Mouse (Mus musculus): ENCODE measurements around the gene Nop2. TPM values are rescaled to one million over a fixed set of nuclear protein-coding genes. Genes with fewer than 3 reads are reported as not detected.
A peak's percentile ranks its signal among the peaks of the same experiment; 100 is the strongest.

Gene Nop2
- polyA plus RNA-seq, 1 experiment from 2014 or later: 101 TPM

DNA sequence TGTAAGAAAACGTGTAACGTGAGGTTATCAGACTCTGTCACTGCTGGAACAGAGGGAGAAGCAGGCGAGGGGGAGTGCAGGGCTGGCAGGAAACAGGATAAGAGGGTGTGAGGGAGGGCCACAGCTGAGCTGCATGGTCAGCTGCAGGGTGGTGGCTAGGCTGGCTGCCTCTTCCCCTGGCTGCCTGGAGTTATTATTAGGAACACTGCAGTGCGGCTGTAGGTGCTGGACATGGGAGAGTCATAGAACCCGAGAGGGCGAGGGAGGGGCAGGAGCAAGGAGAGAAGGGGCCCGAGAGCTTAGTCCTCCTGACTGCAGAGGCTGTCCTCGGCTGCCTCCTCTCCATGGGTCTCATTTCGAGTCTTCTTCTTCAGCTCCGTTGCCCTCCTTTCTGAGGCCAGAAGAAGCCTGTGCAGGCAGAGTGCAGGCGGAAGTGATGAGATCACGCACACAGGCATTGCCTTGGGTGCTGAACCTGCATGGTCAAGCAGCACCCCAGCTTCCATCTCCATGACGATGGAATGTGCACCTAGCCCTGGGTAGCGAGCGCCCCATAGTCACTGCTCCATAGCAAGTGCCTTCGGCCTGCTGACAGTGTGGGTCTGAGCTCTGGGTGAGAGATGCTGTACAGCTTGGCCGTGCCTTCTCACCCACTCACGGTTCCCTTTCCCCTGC is 16.7 kb downstream of the Nop2 start:
- no peak for DNase-seq (ENCODE audit: extremely low spot score, low spot score)
- H3K4me1 ChIP-seq: peaks cover 58% of the 10 kb centered on the region
- 77% methylated on average over 18 of the region's 18 CpGs for WGBS
- peak overlapping the region; percentile 32 for H3K27ac ChIP-seq
- 0 out of 2 replicates have a peak overlapping the region, but pooled peaks have one; percentile 0 for H3K4me3 ChIP-seq
- peaks cover 73% of the 10 kb centered on the region for H3K36me3 ChIP-seq (replicated peaks)
- H3K27me3 ChIP-seq (ENCODE audit: poor library complexity, severe bottlenecking): no peaks in the 10 kb centered on the region
- H3K9me3 ChIP-seq: no peaks in the 10 kb centered on the region

DNA sequence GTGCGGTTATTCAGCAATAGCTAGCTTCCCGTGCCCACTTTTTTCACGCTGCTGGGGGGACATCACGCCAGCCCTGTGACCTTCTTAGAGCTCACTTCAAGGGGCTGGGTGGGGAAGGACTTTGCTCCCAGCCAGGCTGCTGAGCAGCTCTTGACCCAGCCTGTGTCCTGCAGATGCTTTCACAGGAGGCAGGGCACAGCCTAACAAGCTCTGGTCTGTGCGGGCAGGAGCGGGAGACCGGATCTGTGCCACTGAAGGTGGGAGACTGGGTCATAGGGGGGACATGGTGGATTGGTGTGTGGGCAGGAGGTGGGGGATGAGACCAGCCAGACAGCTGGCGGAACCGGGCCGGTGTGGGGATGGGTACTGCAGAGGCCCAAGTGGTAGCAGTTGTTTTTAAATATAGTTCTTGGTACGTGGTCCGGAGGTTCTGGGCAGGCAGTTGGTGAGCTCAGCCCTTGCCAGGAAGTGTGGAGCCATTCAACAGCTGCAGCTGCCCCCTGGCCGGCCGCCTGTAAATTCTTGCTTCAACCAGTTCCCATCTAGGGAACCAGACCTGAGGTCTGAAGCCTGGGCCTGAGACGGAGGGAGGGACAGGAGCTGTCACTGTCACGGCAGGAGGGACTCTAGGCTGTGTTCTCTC is 17.3 kb downstream of the Nop2 start:
- DNase-seq (ENCODE audit: extremely low spot score, low spot score): no peak
- Histone ChIP-seq H3K27ac (peak overlapping the region; percentile 32), H3K4me1 (peaks cover 55% of the 10 kb centered on the region), H3K4me3 (0 out of 2 replicates have a peak overlapping the region, but pooled peaks have one; percentile 6), H3K27me3 (ENCODE audit: poor library complexity, severe bottlenecking) (no peaks in the 10 kb centered on the region), H3K9me3 (no peaks in the 10 kb centered on the region), H3K36me3 (replicated peaks) (peaks cover 73% of the 10 kb centered on the region)
- WGBS: 86% methylated on average over 16 of the region's 16 CpGs

DNA sequence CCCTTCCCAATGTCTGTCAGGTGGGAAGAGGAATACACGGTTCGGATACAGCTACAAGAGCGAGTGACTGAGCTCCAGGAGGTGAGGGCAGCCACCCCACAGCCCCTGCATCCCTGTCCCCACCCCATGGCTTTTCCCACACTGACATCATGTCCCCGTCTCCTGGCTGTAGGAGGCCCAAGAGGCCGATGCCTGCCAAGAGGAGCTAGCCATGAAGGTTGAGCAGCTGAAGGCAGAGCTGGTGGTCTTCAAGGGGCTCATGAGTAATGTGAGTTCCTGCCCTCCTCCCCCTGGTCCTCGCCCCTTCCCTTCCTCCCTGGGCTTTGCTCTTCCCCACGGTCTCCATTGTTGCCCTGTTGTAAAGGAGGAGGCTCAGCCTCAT is 17.9 kb downstream of the Nop2 start:
- Histone ChIP-seq H3K27ac (0 out of 2 replicates have a peak overlapping the region, but pooled peaks have one; percentile 11), H3K27me3 (ENCODE audit: poor library complexity, severe bottlenecking) (no peaks in the 10 kb centered on the region), H3K4me1 (peaks cover 50% of the 10 kb centered on the region), H3K36me3 (replicated peaks) (peaks cover 70% of the 10 kb centered on the region), H3K9me3 (no peaks in the 10 kb centered on the region), H3K4me3 (0 out of 2 replicates have a peak overlapping the region, but pooled peaks have one; percentile 6)
- 79% methylated on average over 7 of the region's 7 CpGs for WGBS
- no peak for DNase-seq (ENCODE audit: extremely low spot score, low spot score)

DNA sequence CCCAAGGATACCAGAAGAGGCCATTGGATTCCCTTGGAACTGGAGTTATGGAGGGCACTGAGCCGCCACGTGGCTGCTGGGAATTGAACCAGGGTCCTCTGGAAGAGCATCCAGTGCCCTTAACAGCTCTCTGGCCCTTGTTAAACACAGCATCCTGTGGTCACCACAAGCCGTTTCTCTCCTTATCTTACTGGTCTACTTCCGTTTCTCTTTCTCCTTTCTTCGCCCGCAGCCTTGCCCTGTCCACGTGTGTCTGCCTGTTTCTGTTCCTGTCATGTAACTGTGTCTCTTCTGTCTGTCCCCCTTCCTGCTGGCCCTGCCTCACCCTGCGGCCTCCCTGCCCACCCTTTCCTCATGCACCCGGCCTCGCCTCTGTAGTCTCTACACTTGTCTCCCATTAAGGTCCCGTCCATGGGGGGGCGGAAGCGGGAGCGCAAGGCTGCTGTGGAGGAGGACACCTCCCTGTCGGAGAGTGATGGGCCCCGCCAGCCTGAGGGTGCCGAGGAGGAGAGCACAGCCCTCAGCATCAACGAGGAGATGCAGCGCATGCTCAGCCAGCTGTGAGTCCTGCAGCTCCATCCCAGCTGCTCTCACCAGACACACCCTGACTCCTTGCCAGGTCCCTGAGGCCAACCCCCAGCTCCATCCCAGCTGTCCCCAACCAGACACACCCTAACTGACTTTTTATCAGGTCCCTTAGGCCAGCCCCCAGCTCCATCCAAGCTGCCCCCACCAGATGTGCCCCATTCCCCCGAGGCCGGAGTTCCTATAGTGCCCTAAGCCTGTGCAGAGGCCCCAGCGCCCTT is 20.7 kb downstream of the Nop2 start:
- H3K4me1 ChIP-seq: peaks cover 37% of the 10 kb centered on the region
- no peak overlapping the region for H3K27ac ChIP-seq
- no peaks in the 10 kb centered on the region for H3K9me3 ChIP-seq
- no peaks in the 10 kb centered on the region for H3K27me3 ChIP-seq (ENCODE audit: poor library complexity, severe bottlenecking)
- H3K4me3 ChIP-seq: no peak overlapping the region
- 92% methylated on average over 22 of the region's 22 CpGs for WGBS
- DNase-seq (ENCODE audit: extremely low spot score, low spot score): no peak
- H3K36me3 ChIP-seq (replicated peaks): peaks cover 90% of the 10 kb centered on the region

DNA sequence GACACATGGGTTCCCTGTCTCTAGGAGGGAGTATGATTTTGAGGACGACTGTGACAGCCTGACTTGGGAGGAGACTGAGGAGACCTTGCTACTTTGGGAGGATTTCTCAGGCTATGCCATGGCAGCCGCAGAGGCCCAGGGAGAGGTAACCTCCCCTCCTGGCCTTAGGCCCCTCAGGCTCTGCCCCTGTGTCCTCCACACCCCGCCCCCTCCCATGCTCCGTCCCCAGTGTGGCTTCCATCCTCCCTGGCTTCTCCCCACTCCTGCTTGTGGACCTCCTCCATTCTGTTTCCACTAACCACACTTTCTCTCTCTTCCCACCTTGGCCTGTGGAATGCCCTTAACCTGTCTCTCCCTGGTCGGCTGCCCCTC is 21.3 kb downstream of the Nop2 start:
- no peak overlapping the region for H3K27ac ChIP-seq
- 87% methylated on average over 5 of the region's 5 CpGs for WGBS

DNA sequence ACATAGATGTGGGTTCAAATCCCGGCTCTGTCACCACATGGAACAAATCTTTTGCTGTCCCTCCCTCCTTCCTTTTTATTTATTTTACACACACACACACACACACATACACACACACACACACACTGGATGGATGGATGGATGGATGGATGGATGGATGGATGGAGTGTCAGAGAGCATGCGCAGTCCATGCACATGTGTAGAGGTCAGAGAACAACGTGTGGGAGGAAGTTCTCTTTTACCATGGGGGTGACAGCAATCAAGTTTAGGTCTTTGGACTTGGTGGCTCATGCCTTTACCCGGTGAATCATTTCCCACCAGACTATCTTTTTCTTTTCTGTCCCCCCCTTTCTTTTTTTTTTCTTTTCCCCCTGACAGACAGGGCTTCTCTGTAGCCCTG is 22.0 kb downstream of the Nop2 start:
- Histone ChIP-seq H3K27me3 (ENCODE audit: poor library complexity, severe bottlenecking) (no peaks in the 10 kb centered on the region), H3K9me3 (no peaks in the 10 kb centered on the region), H3K36me3 (replicated peaks) (peaks cover 90% of the 10 kb centered on the region), H3K4me3 (no peak overlapping the region), H3K27ac (no peak overlapping the region), H3K4me1 (peaks cover 31% of the 10 kb centered on the region)
- DNase-seq (ENCODE audit: extremely low spot score, low spot score): no peak
- WGBS: 95% methylated on average over 4 of the region's 4 CpGs

More for the DNA sequence above, 21.3 kb downstream of the Nop2 start:
- no peak overlapping the region for H3K4me3 ChIP-seq
- no peaks in the 10 kb centered on the region for H3K9me3 ChIP-seq
- peaks cover 37% of the 10 kb centered on the region for H3K4me1 ChIP-seq
- peaks cover 92% of the 10 kb centered on the region for H3K36me3 ChIP-seq (replicated peaks)
- H3K27me3 ChIP-seq (ENCODE audit: poor library complexity, severe bottlenecking): no peaks in the 10 kb centered on the region
- DNase-seq (ENCODE audit: extremely low spot score, low spot score): no peak

DNA sequence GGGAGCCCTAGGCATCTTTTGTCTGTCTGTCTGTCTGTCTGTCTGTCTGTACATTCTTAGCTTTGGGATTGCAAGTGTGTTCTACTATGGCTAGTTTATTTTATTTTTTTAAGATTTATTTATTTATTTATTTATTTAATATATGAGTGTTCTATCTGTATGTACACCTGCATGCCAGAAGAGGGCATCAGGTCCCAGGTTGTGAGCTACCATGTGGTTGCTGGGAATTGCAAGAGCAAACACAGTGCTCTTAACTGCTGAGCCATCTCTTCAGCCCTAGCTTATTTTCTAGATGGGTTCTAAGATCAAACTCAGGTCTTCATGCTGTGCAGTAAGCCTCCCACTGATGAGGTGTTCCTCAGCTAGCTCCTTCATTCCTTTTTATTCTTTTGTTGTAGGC is 22.8 kb downstream of the Nop2 start:
- DNase-seq (ENCODE audit: extremely low spot score, low spot score): no peak
- Histone ChIP-seq H3K27ac (no peak overlapping the region), H3K4me1 (peaks cover 30% of the 10 kb centered on the region)

DNA sequence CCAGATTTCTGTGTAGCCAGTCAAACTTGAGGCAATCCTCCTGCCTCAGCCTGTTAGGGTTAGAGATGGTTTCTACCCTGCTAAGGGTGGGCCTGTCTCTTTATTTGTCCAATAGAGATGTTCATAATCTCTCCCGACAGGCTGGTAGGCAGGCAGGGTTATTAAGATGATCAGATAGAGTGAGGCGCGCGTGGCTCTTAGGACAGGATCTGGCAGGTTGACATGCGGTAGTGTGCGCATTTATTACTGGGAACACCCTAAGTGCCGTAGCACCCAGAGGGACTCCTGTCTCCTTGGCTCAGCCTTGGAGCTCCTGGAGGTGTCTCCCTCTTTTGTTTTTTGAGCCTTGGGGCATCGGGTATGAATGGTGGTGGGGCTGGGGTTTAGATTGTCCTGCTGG is 23.6 kb downstream of the Nop2 start:
- Histone ChIP-seq H3K36me3 (replicated peaks) (peaks cover 93% of the 10 kb centered on the region), H3K4me3 (no peak overlapping the region), H3K27ac (no peak overlapping the region), H3K4me1 (peaks cover 35% of the 10 kb centered on the region), H3K9me3 (no peaks in the 10 kb centered on the region), H3K27me3 (ENCODE audit: poor library complexity, severe bottlenecking) (no peaks in the 10 kb centered on the region)
- DNase-seq (ENCODE audit: extremely low spot score, low spot score): no peak
- WGBS: 95% methylated on average over 8 of the region's 8 CpGs

More for the DNA sequence above, 22.8 kb downstream of the Nop2 start:
- Histone ChIP-seq H3K36me3 (replicated peaks) (peaks cover 90% of the 10 kb centered on the region), H3K9me3 (no peaks in the 10 kb centered on the region), H3K4me3 (no peak overlapping the region), H3K27me3 (ENCODE audit: poor library complexity, severe bottlenecking) (no peaks in the 10 kb centered on the region)

DNA sequence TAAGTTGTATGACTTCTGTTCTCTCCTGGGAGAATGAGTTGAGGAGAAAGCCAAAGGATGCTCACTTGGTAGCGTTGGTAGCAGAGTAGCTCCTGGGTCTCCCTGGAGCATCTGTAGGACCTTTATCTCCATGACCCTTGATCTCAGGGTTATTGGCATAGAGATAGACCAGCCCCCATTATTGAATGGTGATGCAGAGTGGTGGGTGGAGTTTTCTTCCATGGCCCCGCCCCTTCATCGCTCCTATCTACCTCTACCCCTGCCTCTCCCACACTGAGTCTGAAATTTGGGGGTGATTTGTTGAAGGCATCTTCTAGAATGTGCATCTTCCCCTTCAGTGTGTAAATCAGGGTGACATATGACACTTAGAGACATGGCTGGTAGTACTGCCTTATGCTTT is 24.8 kb downstream of the Nop2 start:
- 82% methylated on average over 3 of the region's 3 CpGs for WGBS
- Histone ChIP-seq H3K4me1 (peaks cover 46% of the 10 kb centered on the region), H3K36me3 (replicated peaks) (peaks cover 93% of the 10 kb centered on the region), H3K27ac (peak overlapping the region; percentile 75; the same call in 1 of the 2 replicates), H3K9me3 (no peaks in the 10 kb centered on the region), H3K27me3 (ENCODE audit: poor library complexity, severe bottlenecking) (no peaks in the 10 kb centered on the region), H3K4me3 (0 out of 2 replicates have a peak overlapping the region, but pooled peaks have one; percentile 16)
- no peak for DNase-seq (ENCODE audit: extremely low spot score, low spot score)

DNA sequence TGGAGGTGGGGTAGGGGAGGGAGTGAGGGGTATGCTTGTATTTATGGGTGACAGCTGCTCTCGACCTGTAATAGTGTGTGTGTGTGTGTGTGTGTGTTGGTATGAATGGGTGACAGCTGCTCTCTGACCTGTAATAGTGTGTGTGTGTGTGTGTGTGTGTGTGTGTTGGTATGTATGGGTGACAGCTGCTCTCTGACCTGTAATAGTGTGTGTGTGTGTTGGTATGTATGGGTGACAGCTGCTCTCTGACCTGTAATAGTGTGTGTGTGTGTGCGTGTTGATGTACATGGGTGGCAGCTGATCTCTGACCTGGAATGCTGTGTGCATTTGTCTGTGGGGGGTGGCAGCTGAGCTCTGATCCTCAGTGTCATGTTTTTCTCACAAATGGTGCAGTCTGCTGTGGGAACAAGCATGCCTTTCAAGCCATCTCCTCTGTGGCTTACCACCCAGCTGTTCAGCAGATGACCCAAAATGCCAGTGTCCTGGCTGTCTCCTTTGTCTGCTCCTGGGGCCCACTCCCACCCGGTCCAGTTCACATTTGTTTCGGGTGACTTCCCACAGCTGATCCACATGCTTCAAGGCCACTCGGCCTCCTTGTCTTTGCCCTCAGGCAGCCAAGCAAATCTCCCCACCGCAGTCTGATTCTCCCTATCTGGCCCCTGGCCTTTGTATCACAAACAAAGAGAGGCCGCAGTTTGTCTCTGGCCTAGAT is 25.4 kb downstream of the Nop2 start:
- 48% methylated on average over 7 of the region's 7 CpGs for WGBS
- Histone ChIP-seq H3K36me3 (replicated peaks) (peaks cover 93% of the 10 kb centered on the region), H3K27ac (peak overlapping the region; percentile 75), H3K9me3 (no peaks in the 10 kb centered on the region), H3K4me3 (peak overlapping the region; percentile 16; the same call in 1 of the 2 replicates), H3K4me1 (peaks cover 50% of the 10 kb centered on the region), H3K27me3 (ENCODE audit: poor library complexity, severe bottlenecking) (no peaks in the 10 kb centered on the region)
- peak; percentile 61 for DNase-seq (ENCODE audit: extremely low spot score, low spot score)

DNA sequence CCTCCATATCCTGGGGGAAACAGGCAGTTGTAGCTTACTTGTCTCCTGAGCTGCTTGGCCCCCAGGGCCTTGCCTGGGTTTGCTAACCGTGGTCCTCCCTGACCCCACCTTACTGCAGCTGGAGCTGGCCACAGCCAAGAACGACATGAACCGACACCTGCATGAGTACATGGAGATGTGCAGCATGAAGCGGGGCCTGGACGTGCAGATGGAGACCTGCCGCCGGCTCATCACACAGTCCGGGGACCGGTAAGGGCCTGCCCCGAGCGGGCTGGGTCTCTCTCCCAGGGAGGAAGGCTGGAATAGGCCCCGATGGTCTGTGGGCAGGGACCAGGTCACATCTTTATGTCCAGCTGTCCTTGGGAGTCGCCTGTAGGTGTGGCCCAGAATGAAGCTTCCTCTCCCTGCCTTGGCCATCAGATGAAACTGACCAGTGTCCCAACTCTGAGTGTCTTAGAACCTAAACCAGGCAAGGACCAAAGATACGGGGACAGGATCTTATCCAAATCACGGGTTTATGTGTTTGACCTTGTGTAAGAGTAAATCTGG is 27.3 kb downstream of the Nop2 start:
- Histone ChIP-seq H3K27me3 (ENCODE audit: poor library complexity, severe bottlenecking) (no peaks in the 10 kb centered on the region), H3K27ac (0 out of 2 replicates have a peak overlapping the region, but pooled peaks have one; percentile 0), H3K36me3 (replicated peaks) (peaks cover 93% of the 10 kb centered on the region), H3K4me3 (0 out of 2 replicates have a peak overlapping the region, but pooled peaks have one; percentile 7), H3K9me3 (no peaks in the 10 kb centered on the region), H3K4me1 (peaks cover 69% of the 10 kb centered on the region)
- WGBS: 90% methylated on average over 15 of the region's 15 CpGs
- DNase-seq (ENCODE audit: extremely low spot score, low spot score): no peak
